16 mouse cellular contexts compared by ENCODE assay signal in the genomic region with DNA sequence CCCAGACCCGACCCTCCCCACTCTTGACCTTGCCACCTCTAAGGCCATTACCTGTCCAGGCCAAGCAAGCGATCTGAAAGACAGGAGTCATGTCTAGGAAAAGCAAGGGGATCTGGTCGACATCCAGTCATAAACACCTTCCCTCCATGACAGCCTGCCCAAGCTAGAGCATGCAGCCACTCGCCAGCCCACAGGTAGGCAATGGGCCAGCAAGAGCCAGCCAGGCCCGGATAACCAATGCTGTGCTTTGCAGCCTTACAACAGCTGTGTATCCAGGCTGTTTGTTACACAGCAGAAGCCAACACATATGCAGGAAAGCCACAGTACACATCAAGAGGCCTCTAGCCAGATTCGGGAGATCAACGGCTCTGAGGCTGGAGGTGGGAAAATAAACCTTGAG.
"Had no signal": no experiment of that assay in that cellular context is flagged by ENCODE, and none has a peak within 500 bp of the region (broad histone marks: within the 10 kb centered on the region; RNA-seq: fewer than 3 reads in every experiment).

No protein-coding gene starts in this region.

- DNase-seq: heart, adult 2 months; heart, postnatal 10 days; heart, postnatal 14 days; heart, postnatal 36 days; heart, postnatal 4 days; kidney, adult 11 months; kidney, adult 18-20 months; kidney, adult 2 months; kidney, adult 8-10 months; kidney, adult 9 months; kidney, postnatal 10 days; kidney, postnatal 14 days; kidney, postnatal 25 days; kidney, postnatal 36 days; kidney, postnatal 4 days; layer of hippocampus, postnatal 36 days had no signal
